Mouse (Mus musculus) spleen, postnatal 10 days (tissue): ENCODE measurements around the gene Slc16a1.
A peak's percentile ranks its signal among the peaks of the same experiment; 100 is the strongest.

Experiments used
- DNase-seq, 2 experiments: peaks; one replicate each; pipeline ENCODE4 v3.0.0; 2021 to 2022; ENCODE audit warnings: low spot score in 2 of 2

The Slc16a1 gene

DNA sequence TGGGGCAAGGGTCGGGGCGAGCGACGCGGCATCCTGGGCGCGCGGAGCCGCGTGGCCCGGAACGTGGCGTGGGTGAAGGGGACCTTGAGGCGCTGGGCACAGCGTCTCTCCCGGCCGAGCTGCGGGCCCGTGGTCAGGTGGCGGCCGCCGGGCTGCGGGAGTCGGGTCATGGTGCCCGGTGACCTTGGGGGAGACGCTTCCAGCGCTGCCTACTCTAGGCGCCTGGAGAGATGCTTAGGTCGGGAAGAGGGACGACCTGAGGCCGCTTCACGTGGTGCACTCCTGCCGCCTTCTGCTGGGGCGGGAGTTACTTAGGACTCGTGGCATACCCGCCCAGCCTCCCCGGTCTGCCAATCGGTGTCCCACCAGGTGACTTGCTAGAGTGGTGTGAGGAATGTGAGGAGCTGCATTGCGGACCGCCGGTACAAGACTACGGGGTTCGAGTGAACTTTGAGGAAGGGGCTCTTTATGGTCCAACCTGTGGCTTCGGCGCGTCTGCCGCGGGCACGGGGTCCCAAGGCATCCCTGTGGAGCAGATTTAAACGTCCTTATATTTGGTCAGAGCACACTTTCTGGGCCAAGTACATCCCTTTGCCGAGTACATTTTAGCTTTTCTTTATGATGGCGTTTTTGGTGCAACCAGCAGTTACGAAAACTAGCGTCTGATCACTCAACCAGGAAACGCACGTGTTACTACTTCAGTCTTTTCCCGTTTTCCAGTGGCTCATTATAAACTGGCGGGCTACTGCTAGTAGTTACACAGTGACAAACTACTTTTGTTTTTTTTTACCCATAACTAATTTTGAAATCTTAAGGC, 672 bp downstream of the Slc16a1 start:
- DNase-seq = peak; percentile 73 to 80

DNA sequence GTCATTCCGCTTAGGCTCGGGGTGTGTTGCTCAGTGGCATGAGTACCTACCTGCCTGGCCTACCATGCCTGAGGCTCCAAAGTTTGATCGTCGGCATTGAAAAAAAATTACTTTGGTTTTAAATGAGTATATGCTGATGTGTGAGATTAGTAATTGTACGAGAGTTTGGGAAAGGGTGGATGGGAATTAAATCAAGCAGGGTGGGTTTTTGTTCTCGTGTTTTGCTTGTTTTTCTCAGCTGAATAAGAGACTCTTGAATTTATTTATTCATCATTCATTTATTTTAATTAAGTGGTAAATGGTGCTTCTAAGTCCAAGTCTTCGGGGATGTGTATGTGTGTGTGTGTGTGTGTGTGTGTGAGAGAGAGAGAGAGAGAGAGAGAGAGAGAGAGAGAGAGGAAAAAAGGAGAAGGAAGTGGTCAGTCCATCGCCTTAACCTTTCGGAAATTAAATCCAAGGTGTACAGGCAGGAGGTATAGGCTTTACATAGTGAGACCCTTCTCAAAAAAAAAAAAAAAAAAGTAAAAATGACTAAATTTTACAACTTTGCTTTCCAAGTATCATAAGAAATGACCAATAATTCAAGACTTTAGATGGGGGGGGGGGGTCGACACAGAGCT, 1.4 kb downstream of the Slc16a1 start:
- DNase-seq = no peak

DNA sequence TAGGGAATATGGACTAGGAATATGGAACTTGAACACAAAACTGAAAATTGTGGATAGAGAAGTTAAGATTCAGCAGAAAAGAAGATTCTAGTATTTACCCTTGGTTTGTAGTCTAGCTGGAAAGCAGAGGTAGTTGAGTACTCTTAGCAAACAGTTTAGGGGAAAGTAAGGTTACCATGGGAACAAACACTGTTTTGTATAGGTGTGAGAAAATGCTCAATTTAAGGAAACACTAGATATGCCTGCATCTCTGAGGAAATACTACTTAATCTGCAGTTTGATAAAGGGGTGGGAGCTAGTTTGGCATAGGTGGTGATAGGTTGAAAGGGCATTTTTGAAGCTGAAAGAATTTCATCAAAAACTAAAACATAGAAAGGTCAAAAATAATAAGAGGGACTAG, 2.4 kb downstream of the Slc16a1 start:
- DNase-seq = no peak

DNA sequence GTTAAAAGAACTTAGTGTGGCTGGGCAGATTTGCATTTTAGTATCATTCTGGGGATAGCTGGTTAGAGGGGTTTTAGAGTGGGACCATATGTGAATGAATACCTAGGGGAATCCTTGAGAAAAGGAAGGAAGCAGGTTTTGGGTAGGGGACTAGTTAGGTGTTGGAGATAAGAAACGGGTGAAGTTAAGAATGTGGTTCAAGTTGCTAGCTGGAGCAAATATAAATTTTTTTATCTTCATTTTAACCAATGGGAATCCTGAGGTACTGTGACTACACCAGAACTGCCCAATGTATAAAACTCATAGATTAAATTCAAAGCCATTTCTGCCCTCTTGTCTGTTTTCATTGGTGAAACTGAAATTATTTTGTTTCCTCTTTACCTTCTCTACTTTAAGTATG, 2.8 kb downstream of the Slc16a1 start:
- no peak for DNase-seq

DNA sequence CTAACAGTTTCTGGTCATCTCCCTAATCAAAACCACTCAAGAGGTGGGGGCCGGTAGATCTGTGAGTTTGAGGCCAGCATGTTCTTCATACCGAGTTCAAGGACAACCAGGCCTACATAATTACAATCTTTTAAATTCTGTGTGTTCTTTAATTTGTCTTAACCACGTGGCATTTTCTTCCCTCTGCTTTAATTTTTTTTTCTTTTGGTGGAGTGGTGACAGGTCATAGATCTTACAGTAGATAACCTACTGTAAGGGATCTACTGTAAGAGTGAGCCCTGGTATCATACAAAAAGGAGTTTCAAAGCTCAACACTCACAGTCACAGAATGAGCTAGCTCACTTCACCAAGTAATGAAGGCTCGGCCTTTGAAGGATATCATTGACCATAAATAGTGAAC, 4.6 kb downstream of the Slc16a1 start:
- no peak for DNase-seq

DNA sequence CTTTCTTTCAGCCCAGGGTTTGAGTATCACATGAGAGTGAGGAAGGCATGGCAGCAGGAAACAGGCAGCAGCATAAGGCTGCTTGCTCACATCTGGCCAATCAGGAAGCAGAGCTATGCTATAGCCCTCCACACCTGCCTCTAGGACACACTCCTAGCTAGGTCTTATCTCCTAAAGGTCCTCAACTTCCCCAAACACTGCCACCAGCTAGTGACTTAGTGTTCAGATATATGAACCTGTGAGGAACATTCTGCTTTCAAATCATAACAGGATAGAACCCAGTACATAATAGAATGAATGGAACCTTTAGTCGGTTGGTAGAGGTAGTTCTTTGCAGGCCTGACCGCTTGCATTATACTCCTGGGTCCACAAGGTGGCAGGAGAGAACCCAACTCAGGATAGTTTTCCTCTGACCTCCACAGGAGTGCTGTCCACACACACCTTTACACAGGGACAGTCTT, 5.4 kb downstream of the Slc16a1 start:
- DNase-seq = peak; percentile 60 to 76

DNA sequence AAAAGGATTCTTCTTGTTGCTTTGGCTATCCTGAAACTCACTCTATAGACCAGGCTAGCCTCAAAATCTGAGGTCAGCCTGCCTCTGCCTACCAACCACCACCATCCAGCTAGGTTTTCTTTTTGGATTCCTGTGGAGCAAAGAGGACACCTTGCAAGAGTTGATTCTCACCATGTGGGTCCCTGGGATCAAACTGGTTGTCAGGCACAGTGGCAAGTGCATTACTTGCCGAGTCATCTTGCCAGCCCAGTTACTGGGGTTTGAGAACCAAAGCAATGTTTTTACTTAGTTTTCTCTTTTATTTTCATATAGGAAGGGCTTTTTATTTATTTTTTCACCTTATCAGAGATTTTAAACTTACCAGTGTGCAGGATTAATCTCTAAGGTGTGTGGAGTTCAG, 5.9 kb downstream of the Slc16a1 start:
- no peak for DNase-seq

DNA sequence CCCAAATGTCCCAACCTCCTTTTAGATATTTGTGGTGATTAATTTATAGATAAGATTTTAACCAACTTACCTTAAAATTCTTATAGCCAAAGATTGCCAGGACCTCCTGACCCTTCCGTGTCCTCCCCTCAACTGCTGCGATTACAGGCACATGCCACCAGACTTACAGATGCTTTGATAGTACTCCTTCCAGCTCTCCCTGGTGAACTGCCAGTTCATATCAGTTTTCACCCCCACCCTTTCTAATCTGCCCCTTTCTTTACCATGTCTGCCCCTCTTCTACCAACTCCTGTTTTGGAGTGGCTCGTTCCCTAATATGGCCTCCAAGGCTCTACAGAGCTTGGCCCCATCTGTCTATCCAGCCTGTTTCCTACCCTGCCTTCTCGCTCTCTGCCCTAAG, 15.8 kb downstream of the Slc16a1 start:
- DNase-seq = no peak

DNA sequence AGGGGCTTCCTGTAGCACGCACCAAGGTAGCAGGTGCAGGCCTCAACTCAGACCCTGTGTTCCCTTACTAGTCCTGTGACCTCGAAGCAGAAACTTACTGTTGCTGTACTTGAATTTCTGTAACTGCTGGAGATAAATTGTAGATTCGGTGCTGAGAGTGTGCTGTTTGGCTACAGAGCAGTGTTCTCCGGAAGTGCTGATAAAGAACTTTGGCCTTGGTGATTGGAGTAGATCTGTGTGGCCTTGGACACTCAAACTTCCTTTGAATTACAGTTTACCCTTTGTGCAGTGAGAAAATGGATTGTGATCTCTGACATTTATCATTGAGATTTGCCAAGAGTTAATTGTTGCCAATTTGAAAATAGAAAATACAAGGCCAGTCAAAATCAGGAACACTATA, 16.5 kb downstream of the Slc16a1 start:
- DNase-seq = no peak

DNA sequence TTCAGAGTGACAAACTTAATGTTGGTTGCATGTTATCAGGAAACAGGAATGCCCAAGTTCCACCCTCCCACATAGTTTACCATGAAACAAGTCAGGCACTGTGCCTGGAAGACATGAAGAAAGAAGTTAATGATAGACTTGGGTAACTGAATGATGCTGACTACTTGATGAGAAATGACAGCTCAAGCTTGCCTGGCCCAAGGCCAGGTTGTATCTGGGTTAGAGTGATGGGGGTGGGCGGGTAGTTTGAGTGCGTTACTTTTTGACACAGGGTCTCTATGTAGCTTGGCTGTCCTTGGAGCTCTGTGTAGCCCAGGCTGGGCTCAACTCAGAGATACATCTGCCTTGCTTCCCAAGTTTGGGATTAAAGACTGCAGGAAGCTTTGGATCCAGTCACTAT, 20.2 kb downstream of the Slc16a1 start:
- DNase-seq = no peak

DNA sequence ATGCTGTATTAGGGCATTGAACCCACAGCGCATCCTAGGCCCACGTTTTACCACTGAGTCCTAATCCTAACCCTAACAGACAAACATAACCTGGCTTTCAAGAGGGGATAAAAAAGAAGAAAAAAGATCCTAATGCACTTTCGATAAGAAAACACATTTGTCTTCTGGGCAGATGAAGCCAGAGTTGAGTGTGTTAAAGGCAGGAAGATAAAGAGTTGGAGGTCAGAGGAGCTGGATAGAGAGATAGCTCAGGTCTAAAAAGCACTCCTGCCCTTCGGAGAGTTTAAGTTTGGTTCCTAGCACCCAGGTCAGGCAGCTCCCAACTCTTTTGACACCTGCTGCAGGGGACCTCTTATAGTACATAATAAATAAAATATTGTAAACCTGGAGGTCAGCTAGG, 21.3 kb downstream of the Slc16a1 start:
- DNase-seq = no peak

DNA sequence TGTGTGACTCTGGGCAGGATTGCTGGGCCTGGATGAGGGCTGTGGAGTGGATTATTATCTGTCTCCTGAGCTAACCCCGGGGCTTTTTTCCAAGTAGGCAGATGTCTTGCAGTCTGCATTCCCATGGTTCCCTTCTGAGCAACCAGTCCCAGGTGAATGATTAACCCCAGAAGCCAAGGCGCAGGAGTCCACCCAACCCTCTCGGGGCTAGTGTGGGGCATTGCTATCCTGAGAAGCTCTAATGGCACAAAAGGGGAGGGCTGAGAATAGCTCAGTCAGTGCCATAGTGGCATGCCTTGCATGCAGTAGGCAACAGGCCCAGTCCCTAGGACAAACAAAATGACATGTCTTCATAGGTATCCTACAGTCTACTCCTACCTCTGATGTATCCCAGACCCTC, 22.1 kb downstream of the Slc16a1 start:
- no peak for DNase-seq

DNA sequence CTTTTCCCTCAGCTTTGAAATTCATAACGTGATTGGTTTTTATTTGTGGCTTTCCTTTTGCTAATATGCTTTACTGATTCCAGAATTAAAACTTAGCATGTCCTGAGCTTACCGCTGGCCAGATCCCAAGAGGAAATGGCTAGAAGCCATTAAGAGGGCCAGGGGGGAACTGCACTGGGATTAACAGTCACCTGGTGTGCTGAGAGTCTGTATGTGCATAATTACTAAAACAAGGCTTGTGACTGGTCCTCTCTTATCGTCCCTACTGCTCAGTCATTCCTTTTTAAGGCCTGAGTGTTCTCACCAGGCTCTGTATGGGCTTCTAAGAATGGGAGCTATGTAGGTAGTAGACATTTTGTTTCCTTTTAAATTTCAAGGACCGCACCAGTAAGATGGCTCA, 23.5 kb downstream of the Slc16a1 start:
- no peak for DNase-seq

DNA sequence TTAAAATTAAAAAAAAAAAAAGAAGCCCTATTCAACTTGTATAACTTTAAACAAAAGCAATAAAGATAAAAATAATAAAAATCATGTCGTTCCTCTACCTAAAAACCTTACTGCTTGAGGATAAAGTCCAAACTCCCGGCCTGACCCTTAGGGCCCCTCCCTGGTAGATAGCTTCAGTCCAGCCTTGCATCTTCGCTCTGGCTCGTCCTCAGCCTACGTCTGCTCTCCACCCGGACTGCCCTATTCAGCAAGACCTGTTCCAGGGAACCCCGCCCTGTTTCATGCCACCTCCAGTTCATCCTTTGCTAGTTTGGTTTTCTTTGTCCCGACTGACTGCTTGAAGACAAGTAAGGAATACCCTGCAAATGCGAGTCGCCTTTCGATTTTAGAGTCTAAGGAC, 24.5 kb downstream of the Slc16a1 start:
- no peak for DNase-seq

DNA sequence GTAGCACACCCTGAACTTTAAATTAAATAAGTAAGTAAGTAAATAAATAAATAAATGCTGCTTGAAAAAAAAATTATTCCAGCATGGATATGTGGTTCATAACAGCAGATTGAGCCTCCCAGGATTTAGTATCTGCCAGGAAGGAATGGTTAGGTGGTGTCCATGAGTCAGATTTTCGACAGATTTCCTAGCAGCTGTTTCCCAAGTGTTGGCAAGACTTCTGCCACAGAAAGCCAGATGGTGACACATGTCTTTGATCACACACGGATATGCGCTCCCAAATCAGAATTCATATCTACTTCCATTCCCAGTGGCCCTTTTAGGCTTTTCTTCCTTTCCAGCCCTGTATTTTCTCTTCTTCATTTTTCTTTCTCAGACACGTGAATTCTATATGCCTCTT, 28.5 kb downstream of the Slc16a1 start:
- no peak for DNase-seq

DNA sequence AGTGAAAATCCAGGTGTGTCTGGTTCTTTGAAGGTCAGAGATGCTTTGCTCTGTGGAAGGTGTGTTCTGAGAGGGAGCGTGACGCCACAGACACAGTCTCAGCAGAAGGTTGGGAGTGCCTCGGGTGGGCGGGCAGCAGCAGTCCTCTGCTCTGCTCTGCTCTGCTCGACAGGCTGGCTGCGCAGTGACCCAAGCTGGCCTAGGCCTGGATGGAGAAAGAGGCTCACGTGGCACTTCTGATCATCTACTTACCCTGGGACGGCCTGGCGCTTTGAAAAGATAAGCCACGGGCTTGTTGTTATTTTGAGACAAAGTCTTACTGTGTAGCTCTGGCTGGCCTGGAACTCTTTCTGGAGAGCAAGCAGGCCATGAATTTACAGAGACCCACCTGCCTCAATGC, 29.0 kb downstream of the Slc16a1 start:
- DNase-seq = peak in 1 of 2 experiments; percentile 43

DNA sequence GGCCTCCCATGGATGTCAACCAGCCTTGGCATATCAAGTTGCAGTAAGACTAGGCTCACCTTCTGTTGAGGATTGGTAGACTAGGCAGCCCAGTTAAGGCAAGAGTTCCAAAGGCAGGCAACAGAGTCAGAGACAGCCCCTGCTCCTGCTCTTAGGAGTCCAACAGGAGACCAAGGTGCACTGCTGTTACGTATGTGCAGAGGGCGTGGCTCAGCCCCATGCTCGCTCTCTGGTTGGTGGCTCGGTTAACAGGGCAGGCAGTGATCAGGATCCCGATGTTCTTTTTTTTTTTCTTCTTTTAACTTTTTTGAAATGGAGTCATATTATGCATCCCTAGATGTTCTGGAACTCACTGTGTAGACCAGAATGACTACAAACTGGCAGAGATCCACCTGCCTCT, 30.5 kb downstream of the Slc16a1 start:
- DNase-seq = peak; percentile 55 to 66

DNA sequence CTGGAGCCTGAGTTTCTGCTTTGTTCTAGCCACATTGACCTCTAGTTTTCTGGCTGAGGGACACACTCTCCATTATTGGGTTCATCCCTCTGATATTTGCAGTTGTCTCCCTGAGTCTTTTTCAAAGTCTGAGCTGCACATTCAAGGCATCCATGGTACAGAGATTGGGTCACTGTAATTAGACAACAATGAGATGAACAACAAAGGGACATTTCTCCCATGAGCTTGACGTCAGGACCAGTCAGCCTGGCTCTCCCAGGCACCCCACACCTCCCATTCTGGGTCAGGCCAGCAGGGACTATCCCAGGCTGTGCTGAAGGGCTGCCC, 31.4 kb downstream of the Slc16a1 start:
- DNase-seq = no peak

DNA sequence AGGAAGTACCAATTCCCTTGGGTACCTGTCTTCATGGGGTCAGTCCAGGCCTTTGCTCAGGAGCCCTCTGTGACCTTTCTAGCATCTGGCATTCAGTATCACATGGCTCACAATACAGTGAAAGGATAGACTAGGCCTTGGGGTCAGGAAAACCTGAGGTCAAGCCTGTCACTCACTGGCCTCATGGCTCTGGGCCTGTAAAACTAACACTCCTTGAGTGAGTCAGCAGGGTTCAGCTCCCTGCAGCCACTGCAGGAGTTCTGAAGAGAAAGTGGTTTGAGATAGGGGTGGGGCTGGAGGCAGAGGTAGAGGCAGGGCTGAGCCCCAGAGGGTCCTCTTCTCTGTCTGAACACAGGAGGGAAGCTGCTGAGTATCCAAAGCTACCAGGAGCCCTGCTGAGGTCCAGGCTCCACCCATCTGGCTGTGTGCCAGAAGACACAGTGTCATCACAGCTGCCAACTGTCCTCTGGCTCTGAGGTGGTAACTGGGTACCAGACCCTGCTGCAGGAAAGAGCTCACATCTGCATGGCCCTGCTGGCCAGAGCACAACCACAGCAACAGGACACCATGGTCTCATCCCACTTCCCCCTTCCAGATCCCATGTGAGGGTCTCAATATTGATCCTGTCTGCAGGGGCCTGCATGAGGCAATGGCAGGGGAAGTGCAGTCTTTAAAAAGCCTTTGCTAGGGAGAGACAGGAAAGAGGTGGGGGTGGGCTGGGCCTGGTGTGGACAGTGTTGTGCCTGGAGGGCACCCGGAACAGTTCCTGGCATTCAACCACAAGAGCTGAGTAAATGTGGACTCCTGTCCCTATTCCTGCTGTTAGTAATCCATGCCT, 31.9 kb downstream of the Slc16a1 start:
- peak; percentile 43 to 61 for DNase-seq

DNA sequence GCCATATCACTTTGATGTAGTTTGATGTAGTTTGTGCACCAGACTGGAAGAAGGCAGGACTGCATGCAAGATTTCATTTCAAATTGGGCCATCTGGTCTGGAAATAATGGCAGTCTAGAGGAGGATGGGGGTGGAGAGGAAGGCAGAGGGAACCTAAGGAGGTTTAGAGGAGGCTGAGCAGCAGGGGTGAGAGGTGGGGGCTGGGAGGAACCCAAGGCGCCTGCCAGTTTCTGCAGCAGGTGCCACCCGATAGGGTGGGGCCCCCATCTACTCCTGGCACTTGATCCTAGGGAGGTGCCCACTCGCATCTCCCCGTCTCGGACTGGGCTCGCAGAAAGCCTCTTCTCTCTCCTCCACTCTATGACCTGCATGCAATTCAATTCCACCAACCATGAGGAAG, 33.1 kb downstream of the Slc16a1 start:
- DNase-seq = peak; percentile 75 to 88

DNA sequence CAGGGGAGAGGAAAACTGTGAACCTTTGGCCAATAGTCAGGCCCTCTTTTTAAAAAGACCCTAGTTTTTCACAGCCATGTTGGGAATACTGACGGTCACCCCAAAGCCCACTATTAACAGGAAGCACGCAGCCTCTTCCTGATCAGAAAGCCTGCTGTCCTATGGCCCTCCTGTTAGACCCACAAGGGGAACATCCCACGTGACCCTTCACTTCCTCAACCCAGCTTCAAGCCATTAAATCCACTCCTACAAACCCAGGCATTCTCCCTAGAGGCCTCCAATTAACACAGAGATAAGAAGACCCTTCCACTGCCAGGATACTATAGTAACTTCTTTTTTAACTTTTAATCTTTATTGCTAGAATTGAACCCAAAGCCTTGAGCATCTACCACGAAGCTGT, 33.6 kb downstream of the Slc16a1 start:
- DNase-seq = no peak

DNA sequence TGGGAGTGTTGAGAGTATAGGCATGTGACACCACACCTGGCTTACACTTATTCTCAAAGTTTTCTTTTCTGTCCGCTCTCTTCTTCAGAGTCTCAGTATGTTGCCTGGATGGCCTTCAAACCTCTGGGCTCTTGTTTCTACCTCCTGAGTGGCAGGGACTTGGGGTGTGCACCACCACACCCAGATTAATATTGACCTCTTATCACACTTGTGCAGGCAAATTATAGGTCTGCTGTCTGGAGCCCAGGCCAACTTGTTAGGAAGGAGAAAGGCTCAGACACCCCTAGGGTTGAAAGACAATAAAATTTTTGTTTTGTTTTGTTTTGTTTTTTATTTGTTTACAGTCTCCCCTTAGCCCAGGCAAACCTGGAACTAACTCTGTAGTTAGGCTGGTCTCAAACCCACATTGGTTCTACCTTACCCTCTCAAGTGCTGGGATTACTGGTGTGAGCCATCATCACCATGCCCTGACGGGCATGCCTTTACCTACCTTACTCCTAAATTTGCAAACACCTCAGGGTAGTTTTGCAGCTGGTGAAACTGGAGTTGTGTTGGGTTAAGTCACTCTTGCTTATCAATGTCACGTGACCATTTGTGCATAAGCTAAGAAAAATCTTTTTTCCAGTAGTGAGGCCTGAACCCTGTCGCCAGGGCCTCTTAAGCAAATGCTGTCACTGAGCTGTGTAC, 35.3 kb downstream of the Slc16a1 start:
- DNase-seq = peak; percentile 56 to 61
